Mouse (Mus musculus): ENCODE data around the gene Hs2st1. TPM values are rescaled to one million over a fixed set of nuclear protein-coding genes. Genes with fewer than 3 reads are reported as not detected.
A peak's percentile ranks its signal among the peaks of the same experiment; 100 is the strongest.

The Hs2st1 gene
- polyA plus RNA-seq (2015; fragmentation: Nextera tagmentation; extraction: Ambion mirVana) = 8.2 and 10.5 TPM in 2 replicates

- Histone ChIP-seq H3K27ac (ENCODE audit: low read length) (peak within 1 kb of the TSS; percentile 95), H3K36me3 (ENCODE audit: control insufficient read depth, insufficient read depth, low read length) (no peaks in the 10 kb centered on the region), H3K4me1 (ENCODE audit: control insufficient read depth, insufficient read depth, low read length) (peaks cover 13% of the 10 kb centered on the region), H3K27me3 (ENCODE audit: control insufficient read depth, insufficient read depth, low read length) (no peaks in the 10 kb centered on the region), H3K4me3 (replicated peaks; ENCODE audit: low read length) (peak within 1 kb of the TSS; percentile 92), H3K9ac (ENCODE audit: low read length) (peak within 1 kb of the TSS; percentile 96), H3K9me3 (replicated peaks; ENCODE audit: control insufficient read depth, low read length) (no peaks in the 10 kb centered on the region), H3K4me2 (ENCODE audit: low read depth, low read length) (peak within 1 kb of the TSS; percentile 93)
- WGBS = under 1% methylated on average over 63 of the region's 69 CpGs
- peak; percentile 98 for ATAC-seq (ENCODE audit: insufficient read depth, low FRiP score)
These were observed at the start of gene Hs2st1, which contains the start of gene Selenof for GRCm38 (mm10) chr3:144570047-144570815. TSS of gene Hs2st1 (minus strand) at chr3:144570181. TSS of gene Selenof (plus strand) at chr3:144570304.

DNA sequence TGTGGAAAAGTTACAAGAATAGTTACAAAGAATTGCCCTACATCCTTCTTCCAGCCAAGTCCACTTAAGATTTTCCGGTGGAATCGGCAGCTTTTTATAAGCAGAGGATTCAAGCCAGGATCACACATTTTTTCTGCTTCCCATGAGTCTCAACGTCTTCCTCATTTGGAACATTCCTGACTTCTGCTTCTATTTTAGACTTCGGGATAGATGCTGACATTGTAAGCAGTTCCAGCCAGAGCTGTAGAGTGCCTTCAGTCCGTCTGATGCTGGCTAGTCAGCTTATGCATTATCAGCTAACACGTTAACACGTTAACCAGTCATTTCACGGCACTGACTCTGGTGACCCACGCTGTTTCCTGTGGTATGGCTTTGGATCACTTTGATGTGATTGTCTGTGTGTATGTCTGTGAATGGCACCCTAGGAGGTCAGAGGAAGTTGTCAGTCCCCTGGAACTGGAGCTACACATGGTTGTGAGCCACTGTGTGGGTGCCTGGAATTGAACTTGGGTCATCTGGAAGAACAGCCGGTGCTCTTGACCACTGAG is 47.7 kb upstream of the Hs2st1 start:
- Histone ChIP-seq H3K4me2 (ENCODE audit: low read depth, low read length) (no peak overlapping the region), H3K9me3 (replicated peaks; ENCODE audit: control insufficient read depth, low read length) (no peaks in the 10 kb centered on the region), H3K9ac (ENCODE audit: low read length) (no peak overlapping the region), H3K36me3 (ENCODE audit: control insufficient read depth, insufficient read depth, low read length) (no peaks in the 10 kb centered on the region), H3K27ac (ENCODE audit: low read length) (peak overlapping the region; percentile 55), H3K4me3 (replicated peaks; ENCODE audit: low read length) (no peak overlapping the region), H3K4me1 (ENCODE audit: control insufficient read depth, insufficient read depth, low read length) (0 out of 2 replicates have a peak, but pooled peaks cover 10% of the 10 kb centered on the region), H3K27me3 (ENCODE audit: control insufficient read depth, insufficient read depth, low read length) (no peaks in the 10 kb centered on the region)
- 63% methylated on average over 10 of the region's 10 CpGs for WGBS
- ATAC-seq (ENCODE audit: insufficient read depth, low FRiP score) = 0 out of 2 replicates have a peak, but pooled peaks have one; percentile 35

GRCm38 (mm10) chr3:144616654-144617425 is 46.9 kb upstream of the Hs2st1 start:
- peak; percentile 79 for ATAC-seq (ENCODE audit: insufficient read depth, low FRiP score)
- 66% methylated on average over 8 of the region's 8 CpGs for WGBS

DNA sequence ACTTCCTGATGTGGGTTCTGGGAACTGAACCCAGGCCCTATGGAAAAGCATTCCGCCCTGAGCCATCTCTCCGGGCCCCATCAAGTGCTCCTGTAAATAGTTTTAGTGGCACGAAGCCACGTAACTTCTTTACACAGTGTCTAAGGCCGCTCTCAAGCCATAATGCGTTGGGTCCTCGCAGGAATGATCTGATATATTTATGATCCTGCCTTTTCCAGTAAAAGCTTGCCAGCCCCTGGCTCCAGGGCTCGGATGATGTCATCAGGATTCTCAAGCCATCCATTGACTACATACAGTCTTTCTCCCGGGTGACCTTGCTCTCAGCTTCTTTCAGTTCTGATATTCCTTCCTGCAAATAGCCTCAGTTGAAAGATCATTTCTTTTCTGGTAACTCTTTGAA is 45.5 kb upstream of the Hs2st1 start:
- H3K27ac ChIP-seq (ENCODE audit: low read length) = no peak overlapping the region
- no peak for ATAC-seq (ENCODE audit: insufficient read depth, low FRiP score)
- H3K36me3 ChIP-seq (ENCODE audit: control insufficient read depth, insufficient read depth, low read length) = no peaks in the 10 kb centered on the region
- H3K9me3 ChIP-seq (replicated peaks; ENCODE audit: control insufficient read depth, low read length) = no peaks in the 10 kb centered on the region
- WGBS = 53% methylated on average over 9 of the region's 9 CpGs
- no peak overlapping the region for H3K4me2 ChIP-seq (ENCODE audit: low read depth, low read length)
- no peaks in the 10 kb centered on the region for H3K27me3 ChIP-seq (ENCODE audit: control insufficient read depth, insufficient read depth, low read length)
- H3K4me3 ChIP-seq (replicated peaks; ENCODE audit: low read length) = no peak overlapping the region
- peaks cover 26% of the 10 kb centered on the region; the same call in 1 of the 2 replicates for H3K4me1 ChIP-seq (ENCODE audit: control insufficient read depth, insufficient read depth, low read length)
- H3K9ac ChIP-seq (ENCODE audit: low read length) = no peak overlapping the region

More at GRCm38 (mm10) chr3:144616654-144617425, 46.9 kb upstream of the Hs2st1 start:
- H3K4me1 ChIP-seq (ENCODE audit: control insufficient read depth, insufficient read depth, low read length) = peaks cover 18% of the 10 kb centered on the region; the same call in 1 of the 2 replicates
- H3K9me3 ChIP-seq (replicated peaks; ENCODE audit: control insufficient read depth, low read length) = no peaks in the 10 kb centered on the region
- H3K27me3 ChIP-seq (ENCODE audit: control insufficient read depth, insufficient read depth, low read length) = no peaks in the 10 kb centered on the region
- H3K4me3 ChIP-seq (replicated peaks; ENCODE audit: low read length) = no peak overlapping the region
- H3K36me3 ChIP-seq (ENCODE audit: control insufficient read depth, insufficient read depth, low read length) = no peaks in the 10 kb centered on the region
- H3K9ac ChIP-seq (ENCODE audit: low read length) = no peak overlapping the region
- H3K27ac ChIP-seq (ENCODE audit: low read length) = peak overlapping the region; percentile 30; the same call in 1 of the 2 replicates
- H3K4me2 ChIP-seq (ENCODE audit: low read depth, low read length) = no peak overlapping the region

GRCm38 (mm10) chr3:144614698-144615097 is 44.7 kb upstream of the Hs2st1 start:
- H3K4me2 ChIP-seq (ENCODE audit: low read depth, low read length) = no peak overlapping the region
- peaks cover 26% of the 10 kb centered on the region; the same call in 1 of the 2 replicates for H3K4me1 ChIP-seq (ENCODE audit: control insufficient read depth, insufficient read depth, low read length)
- no peak for ATAC-seq (ENCODE audit: insufficient read depth, low FRiP score)
- no peak overlapping the region for H3K4me3 ChIP-seq (replicated peaks; ENCODE audit: low read length)
- no peaks in the 10 kb centered on the region for H3K9me3 ChIP-seq (replicated peaks; ENCODE audit: control insufficient read depth, low read length)
- 54% methylated on average over 10 of the region's 10 CpGs for WGBS
- H3K36me3 ChIP-seq (ENCODE audit: control insufficient read depth, insufficient read depth, low read length) = no peaks in the 10 kb centered on the region
- no peak overlapping the region for H3K9ac ChIP-seq (ENCODE audit: low read length)
- no peaks in the 10 kb centered on the region for H3K27me3 ChIP-seq (ENCODE audit: control insufficient read depth, insufficient read depth, low read length)
- H3K27ac ChIP-seq (ENCODE audit: low read length) = no peak overlapping the region

- H3K27me3 ChIP-seq (ENCODE audit: control insufficient read depth, insufficient read depth, low read length) = no peaks in the 10 kb centered on the region
- 43% methylated on average over 6 of the region's 6 CpGs for WGBS
- no peaks in the 10 kb centered on the region for H3K36me3 ChIP-seq (ENCODE audit: control insufficient read depth, insufficient read depth, low read length)
- no peak overlapping the region for H3K4me2 ChIP-seq (ENCODE audit: low read depth, low read length)
- H3K9ac ChIP-seq (ENCODE audit: low read length) = no peak overlapping the region
- H3K27ac ChIP-seq (ENCODE audit: low read length) = no peak overlapping the region
- peaks cover 26% of the 10 kb centered on the region; the same call in 1 of the 2 replicates for H3K4me1 ChIP-seq (ENCODE audit: control insufficient read depth, insufficient read depth, low read length)
- H3K9me3 ChIP-seq (replicated peaks; ENCODE audit: control insufficient read depth, low read length) = no peaks in the 10 kb centered on the region
- no peak overlapping the region for H3K4me3 ChIP-seq (replicated peaks; ENCODE audit: low read length)
- no peak for ATAC-seq (ENCODE audit: insufficient read depth, low FRiP score)
These were observed 44.3 kb upstream of the Hs2st1 start for GRCm38 (mm10) chr3:144614277-144614676.

DNA sequence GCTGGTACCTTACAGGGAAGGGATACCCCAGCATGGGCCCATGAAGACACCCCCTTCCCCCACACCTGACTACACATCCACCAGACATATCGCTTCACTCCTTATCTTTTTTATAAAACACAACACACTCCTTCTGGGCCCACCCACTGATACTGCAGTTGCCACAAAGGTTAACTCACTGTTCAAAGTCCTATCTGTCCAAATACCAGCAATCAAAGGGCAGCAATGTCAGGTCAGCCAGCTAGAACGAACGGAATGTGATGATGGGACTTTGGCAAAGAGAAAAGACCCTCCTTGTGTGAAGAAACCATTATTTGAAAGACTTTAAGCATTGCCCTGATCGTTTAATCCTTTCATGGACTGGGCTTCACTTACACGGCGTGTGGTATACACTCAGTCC is 42.4 kb upstream of the Hs2st1 start:
- no peaks in the 10 kb centered on the region for H3K9me3 ChIP-seq (replicated peaks; ENCODE audit: control insufficient read depth, low read length)
- WGBS = 40% methylated on average over 6 of the region's 6 CpGs

DNA sequence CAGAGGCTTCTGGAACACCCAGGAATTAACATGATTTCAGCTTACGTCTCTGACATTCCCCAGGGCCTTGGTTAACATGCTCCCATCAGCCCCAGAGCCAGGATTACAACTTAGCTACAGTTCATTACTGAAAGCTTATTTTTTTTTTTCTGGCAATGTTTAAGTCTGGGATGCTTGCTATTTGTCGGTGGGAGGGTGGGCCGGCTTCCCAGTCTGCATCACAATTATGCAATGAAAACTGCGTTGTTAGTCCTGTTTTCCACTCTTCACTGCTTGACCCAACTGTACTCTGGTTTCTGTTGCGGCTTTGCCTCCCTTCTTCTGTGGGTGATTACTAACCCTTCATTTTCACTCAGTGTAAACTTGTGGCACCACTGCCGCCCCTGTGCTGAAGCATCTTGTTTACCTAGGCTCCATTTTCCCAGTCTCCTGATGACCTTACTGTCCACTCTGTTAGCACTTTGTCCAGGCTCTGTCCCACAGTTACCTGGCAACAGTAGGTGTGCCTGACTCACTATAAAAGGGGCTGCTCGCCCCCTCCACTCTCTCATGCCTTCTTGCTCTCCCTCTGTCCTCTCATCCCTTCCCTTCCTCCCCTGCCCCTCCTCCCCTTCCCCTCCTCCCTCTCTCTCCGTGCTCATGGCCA is 41.8 kb upstream of the Hs2st1 start:
- H3K9me3 ChIP-seq (replicated peaks; ENCODE audit: control insufficient read depth, low read length) = no peaks in the 10 kb centered on the region
- no peak overlapping the region for H3K4me3 ChIP-seq (replicated peaks; ENCODE audit: low read length)
- peaks cover 26% of the 10 kb centered on the region; the same call in 1 of the 2 replicates for H3K4me1 ChIP-seq (ENCODE audit: control insufficient read depth, insufficient read depth, low read length)
- H3K9ac ChIP-seq (ENCODE audit: low read length) = 0 out of 2 replicates have a peak overlapping the region, but pooled peaks have one; percentile 8
- no peaks in the 10 kb centered on the region for H3K27me3 ChIP-seq (ENCODE audit: control insufficient read depth, insufficient read depth, low read length)
- H3K36me3 ChIP-seq (ENCODE audit: control insufficient read depth, insufficient read depth, low read length) = no peaks in the 10 kb centered on the region
- WGBS = 38% methylated on average over 8 of the region's 8 CpGs
- peak overlapping the region; percentile 13; the same call in 1 of the 2 replicates for H3K4me2 ChIP-seq (ENCODE audit: low read depth, low read length)
- H3K27ac ChIP-seq (ENCODE audit: low read length) = no peak overlapping the region; the same call in 1 of the 2 replicates
- ATAC-seq (ENCODE audit: insufficient read depth, low FRiP score) = no peak

More for the DNA sequence above, 42.4 kb upstream of the Hs2st1 start:
- no peak overlapping the region for H3K4me2 ChIP-seq (ENCODE audit: low read depth, low read length)
- 0 out of 2 replicates have a peak overlapping the region, but pooled peaks have one; percentile 8 for H3K9ac ChIP-seq (ENCODE audit: low read length)
- peaks cover 26% of the 10 kb centered on the region; the same call in 1 of the 2 replicates for H3K4me1 ChIP-seq (ENCODE audit: control insufficient read depth, insufficient read depth, low read length)
- no peaks in the 10 kb centered on the region for H3K27me3 ChIP-seq (ENCODE audit: control insufficient read depth, insufficient read depth, low read length)
- H3K27ac ChIP-seq (ENCODE audit: low read length) = no peak overlapping the region
- H3K4me3 ChIP-seq (replicated peaks; ENCODE audit: low read length) = no peak overlapping the region
- H3K36me3 ChIP-seq (ENCODE audit: control insufficient read depth, insufficient read depth, low read length) = no peaks in the 10 kb centered on the region
- ATAC-seq (ENCODE audit: insufficient read depth, low FRiP score) = no peak

All from stomach, embryonic 16.5 days (tissue).